Mouse (Mus musculus): ENCODE results near the gene Fsd1.
"Not testable (repeated sequence)": the region's sequence is repeated elsewhere in the genome, so short reads cannot be mapped to it uniquely, and the experiment has no call there.

The Fsd1 gene

DNA sequence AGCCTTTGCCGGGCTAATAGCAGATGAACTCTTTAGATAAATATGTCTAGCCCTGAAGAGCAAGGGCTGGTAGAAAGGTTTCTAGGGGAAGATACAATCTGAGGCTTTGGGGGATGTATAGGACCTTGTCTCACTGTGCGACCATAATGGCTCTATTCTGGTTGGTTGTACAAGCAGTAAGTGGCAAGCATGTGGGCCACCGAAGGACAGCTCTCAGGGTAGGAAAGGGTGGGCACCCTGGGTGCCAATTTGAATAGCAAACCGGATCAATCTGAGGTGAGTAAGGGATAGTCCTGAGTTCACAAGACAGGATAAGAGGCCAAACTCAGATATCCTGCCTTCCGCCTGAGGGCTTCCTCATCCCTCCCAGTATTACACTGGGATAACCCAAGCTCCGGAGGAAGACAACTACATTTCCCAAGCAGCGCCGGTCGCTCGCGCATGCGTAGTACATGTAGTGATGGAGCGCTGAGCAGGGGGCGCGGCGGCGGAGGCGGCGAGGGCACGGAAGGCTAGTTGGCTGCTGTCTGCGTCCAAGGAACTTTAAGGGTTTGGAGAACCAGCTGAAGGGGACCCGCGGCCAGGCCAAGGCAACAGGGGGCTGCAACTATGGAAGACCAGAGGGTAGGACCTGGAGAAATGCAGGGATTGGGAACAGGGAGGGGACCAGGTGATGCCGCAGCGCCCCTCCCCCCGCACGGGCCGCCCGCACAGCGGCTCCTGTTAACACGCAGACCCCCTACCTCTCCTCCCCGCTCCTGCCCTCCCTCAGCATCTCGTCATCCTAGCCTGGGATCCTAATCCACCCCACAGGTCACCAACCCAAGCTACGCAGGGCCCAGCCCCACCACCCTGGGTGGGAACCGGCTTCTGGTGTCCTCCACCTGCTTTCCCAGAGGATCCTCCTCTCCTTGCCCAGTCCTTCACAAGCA is at the start of gene Fsd1:
Gene Fsd1 (plus strand): TSS at position 480 of the 932 bp plus-strand sequence.
- peak; percentile 80 to 81 for DNase-seq (ENCODE audit: low spot score in 2 of 2)

DNA sequence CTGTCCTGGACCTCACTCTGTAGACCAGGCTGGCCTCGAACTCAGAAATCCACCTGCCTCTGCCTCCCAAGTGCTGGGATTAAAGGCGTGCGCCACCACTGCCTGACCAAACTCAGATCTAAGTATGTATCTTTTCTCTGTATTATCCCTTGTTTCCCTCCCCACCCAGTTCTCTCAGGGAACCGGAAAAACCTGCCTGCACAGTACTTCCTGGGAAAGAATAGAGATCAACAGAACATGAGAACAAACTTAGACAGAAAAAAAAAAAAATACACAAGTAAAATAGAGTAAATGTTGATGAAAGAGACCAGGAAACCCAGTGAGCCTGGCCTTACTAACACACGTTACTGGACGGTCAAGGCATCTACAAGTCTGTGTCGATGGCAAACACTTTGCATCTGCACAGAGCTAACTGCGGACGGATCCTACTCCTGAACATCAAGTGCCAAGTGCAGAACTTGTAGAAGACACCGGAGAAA is 41.9 kb upstream of the Fsd1 start:
- not testable (repeated sequence) for DNase-seq (ENCODE audit: low spot score in 2 of 2)

DNA sequence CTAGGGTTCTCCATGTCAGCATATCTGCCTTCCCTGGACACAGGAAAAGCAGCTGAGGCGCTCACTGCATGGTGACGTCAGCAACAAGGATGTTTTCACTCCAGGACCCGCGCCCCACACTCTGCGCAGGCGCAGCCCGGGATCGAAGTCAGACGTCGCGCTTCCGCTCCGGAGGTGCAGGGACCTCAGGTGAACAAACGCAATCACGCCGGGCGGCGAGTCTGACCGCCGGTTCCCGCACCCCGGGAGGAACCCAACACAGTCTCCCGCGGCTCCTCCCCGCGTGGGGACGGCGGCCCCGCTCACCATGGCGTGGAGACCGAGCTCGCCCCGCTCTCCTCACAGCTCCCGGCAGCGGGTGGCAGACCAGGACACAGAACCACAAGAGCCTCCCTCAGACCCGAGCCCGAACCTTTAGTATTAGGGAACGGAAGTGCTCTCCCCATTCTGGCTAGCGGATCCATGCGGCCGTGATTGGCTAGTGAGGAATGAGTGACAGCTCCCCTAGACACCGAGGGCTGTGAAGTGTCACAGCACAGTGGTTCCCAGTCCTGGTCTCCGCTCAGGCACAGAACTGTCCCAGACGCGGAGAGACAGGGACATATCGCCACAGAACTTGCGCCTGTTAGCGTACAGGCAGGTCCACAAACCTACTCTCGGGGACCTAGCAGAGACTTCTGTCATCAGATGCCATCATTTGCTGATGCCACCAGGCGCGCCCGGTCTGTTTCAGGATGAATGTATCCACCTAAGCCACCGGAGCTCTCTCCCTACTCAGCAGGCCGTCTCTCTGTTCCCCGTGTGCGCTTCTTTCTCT is 41.2 kb upstream of the Fsd1 start:
- peak; percentile 93 to 97 for DNase-seq (ENCODE audit: low spot score in 2 of 2)

DNA sequence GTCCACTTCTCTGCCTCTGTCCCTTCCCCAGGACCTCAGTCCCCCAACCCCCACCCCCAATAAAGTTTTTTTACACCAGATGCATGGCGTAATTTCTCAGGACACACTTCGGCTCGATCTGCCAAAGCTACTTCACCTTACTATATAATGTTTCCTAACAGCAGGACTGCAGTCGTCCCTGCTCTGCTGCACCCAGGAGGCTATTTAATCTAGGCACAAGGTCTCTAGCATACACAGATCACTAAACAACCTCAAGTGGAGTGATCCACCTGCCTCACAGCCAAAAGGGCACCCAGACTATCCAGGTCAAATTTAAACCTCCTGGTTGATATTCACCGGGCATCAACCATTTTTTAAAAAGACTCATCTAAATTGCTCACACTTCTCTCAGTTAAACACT is 40.6 kb upstream of the Fsd1 start:
- DNase-seq (ENCODE audit: low spot score in 2 of 2) = no peak

DNA sequence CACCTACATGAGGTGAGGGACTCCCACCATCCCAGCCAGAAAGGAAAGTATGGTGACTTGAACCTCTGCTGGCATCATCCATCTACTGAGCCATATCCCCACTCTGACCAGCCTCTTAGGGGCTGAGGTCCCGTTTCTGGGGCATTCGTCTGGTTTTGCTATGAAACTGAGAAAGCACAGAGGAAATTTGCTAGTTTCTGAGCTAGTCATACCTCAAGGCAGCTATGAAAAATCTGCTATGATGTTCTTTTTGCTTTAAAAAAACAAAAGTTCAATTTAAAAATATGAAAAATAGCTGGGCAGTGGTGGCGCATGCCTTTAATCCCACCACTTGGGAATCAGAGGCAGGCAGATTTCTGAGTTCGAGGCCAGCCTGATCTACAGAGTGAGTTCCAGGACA is 37.7 kb upstream of the Fsd1 start:
- DNase-seq (ENCODE audit: low spot score in 2 of 2) = no peak

DNA sequence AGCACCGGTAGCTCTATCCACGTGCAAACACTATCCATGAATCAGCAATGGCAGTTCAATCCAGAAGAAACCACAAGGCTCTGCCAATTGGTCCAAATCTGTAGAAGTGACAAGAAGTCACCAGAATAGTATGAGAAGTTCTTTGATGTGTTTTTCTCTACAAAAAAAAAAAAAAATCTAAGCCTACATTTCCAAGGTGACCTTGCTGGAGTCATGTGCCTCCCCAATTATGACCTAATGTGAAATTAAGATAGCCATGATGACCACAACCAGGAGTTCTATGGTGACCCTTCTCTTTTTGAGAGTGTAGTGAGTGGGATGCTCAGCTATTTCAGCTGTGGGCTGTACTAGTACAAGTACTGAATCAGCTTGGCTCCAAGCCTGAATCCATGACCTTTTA is 36.9 kb upstream of the Fsd1 start, which contains the start of gene Zfp119b:
Gene Zfp119b (minus strand): TSS at position 101 of the 400 bp plus-strand sequence.
- DNase-seq (ENCODE audit: low spot score in 2 of 2) = no peak

DNA sequence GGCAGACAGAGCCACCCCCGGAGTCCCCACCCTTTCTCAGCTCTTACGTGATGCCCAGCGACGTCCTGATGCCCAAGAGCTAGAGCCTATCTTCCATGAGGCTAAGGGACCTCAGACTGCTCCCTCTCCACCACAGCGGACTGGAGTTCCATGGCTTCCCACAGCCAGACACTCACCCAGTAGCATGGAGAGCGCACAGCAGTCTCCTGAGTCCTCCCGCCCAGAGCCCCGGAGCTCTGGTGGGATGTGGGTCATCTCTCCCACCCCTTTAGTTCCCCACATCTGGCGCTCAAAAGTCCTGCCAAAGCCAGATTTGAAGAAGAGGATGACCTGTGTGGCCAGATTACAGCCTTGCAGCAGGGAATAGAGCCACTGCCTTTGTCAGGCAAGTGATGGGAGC is 35.7 kb upstream of the Fsd1 start:
- no peak for DNase-seq (ENCODE audit: low spot score in 2 of 2)

DNA sequence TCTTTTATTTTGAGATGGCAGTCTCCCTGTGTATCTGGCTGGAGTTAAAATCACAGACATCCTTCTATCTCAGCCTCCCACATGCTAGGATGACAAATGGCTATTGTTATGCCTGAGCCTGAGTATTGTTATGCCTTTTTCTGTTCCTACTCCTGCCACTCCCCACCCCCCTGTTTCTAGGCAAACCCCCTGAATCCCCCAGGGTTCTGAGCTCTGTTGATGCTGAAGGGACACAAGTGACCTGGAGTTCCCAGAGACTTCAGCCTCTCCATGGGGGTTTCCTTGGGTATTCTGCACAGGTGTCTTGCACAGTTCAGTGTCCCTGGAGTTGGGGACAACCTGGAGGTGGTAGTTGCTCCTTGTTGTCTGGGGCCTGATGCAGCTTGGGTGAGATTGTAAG is 34.3 kb upstream of the Fsd1 start:
- no peak for DNase-seq (ENCODE audit: low spot score in 2 of 2)

DNA sequence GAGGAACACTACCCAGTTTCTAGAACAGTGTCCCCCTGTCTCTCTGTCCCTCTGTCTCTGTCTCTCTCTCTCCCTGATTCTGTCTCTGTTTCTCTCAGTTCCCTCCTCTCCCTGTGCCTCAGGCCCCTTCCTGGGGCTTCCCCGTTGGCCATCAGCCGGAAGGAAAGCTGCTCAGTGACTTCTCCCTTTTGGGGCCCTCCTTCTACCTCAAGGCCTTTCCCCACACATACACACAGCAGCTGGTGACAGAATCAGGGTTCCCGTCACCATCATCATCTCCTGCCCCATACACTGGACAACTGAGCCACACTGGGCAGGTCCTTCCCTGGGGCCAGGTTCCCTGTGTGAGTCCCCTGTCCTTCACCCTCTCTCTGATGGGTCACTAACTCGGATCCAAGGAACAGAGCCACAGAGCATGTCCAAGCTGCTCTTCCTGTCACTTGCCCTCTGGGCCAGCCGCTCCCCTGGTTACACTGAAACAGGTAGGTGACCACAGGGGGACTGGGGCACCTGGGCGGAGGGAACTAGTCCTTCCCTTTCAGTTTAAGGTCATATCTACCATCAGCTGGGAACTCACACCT is 33.8 kb upstream of the Fsd1 start, which contains the start of gene Ebi3:
Gene Ebi3 (plus strand): TSS at position 194 of the 581 bp plus-strand sequence.
- no peak for DNase-seq (ENCODE audit: low spot score in 2 of 2)

DNA sequence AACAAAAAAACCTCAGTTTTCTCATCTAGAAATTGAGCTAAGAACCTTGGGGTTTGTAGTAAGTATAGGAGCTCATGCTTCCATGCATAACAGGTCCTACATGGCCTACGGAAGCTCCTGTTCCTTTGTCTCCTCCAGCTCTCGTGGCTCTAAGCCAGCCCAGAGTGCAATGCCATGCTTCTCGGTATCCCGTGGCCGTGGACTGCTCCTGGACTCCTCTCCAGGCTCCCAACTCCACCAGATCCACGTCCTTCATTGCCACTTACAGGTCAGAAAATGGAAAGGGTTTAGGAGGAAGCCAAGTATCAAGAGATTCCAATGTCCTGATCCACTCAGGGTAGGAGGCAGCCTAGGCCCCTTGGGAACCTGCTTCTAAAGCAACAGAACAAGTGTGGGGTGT is 32.6 kb upstream of the Fsd1 start:
- no peak for DNase-seq (ENCODE audit: low spot score in 2 of 2)

DNA sequence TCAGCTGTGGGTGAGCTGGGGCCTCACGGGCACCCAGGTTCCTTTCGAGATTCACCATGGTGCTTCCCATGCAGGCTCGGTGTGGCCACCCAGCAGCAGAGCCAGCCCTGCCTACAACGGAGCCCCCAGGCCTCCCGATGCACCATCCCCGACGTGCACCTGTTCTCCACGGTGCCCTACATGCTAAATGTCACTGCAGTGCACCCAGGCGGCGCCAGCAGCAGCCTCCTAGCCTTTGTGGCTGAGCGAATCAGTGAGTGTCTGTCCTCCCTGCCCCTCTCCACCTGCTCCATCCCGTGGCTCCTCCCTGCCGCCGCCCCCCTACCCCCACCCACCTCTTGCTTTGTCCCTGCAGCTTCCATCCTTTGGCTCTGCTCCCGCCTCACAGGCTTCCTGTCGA is 32.1 kb upstream of the Fsd1 start:
- DNase-seq (ENCODE audit: low spot score in 2 of 2) = no peak

DNA sequence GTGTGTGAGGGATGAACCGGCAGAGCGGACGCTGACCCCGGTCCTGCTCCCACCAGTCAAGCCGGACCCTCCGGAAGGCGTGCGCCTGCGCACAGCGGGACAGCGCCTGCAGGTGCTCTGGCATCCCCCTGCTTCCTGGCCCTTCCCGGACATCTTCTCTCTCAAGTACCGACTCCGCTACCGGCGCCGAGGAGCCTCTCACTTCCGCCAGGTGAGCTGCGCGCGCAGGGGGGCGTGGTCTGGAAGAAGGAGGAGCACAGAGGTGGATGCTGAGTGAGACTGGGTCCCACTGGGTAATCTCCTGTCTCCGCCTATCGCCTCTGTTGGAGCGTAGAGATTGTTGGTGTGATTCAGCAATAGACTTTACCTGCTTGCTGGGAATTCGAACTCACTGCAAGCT is 30.2 kb upstream of the Fsd1 start:
- DNase-seq (ENCODE audit: low spot score in 2 of 2) = peak; percentile 78 to 79

DNA sequence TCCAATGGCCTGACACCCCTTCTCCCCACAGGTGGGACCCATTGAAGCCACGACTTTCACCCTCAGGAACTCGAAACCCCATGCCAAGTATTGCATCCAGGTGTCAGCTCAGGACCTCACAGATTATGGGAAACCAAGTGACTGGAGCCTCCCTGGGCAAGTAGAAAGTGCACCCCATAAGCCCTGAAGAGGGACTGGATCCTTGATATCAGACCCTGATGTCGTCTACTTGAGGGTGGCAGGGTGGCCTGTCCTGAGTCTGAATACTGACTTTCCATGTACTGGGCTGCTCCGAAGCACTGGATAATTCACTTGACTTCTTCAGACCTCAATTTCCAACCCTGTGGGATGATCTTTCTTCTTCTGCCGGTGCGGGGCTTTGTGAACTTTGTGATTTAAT is 29.7 kb upstream of the Fsd1 start:
- no peak for DNase-seq (ENCODE audit: low spot score in 2 of 2)

DNA sequence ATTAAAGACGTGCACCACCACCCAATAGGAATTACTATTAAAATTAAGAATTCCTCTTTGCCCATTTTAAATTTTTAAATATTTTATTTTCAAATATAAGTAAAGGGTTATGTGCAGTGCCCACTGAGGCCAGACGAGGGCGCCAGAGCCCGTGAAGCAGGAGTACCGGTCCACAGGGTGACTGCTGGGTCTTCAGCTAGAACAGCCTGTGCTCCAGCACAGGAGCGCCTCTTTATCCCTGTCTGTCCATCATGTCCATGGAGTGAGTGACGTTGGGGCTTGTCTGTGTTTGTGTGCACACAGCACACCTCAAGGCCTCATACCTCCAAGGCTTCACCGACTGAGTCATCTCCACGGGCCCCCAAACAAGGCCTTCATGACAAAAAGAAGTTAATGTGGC is 29.1 kb upstream of the Fsd1 start:
- no peak for DNase-seq (ENCODE audit: low spot score in 2 of 2)

DNA sequence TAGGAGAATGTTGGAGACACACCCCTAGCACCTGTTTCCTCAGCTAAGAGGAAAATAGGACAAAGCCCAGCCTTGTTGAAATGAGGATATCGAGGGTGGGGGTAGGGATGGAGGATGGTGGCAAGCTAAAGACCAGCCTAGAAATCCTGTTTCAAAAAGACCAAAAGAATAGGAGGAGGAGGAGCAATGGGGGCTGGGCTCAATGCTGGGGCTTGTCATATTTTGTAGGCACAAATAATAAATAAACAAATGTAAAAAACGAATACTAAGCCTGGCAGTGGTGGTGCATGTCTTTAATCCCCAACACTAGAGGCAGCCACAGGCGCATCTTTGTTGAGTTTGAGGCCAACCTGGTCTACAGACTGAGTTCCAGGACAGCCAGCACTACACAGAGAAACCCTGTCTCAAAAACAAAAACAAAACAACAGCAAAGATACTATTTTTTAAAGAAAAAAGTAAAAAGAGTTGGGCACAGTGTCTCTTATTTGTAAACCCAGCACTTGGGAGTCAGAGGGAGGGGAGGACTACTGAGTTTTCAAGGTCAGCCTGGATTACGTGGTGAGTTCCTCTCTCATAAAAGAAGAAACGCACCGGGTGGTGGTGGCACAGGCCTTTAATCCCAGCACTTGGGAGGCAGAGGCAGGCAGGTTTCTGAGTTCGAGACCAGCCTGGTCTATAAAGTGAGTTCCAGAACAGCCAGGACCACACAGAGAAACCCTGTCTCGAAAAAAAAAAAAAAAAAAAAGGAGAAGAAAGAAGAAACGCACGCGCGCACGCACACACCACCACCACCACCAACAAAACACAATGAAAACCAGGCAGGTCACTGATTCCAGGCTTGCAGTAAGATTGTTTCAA is 28.4 kb upstream of the Fsd1 start:
- DNase-seq (ENCODE audit: low spot score in 2 of 2) = no peak

DNA sequence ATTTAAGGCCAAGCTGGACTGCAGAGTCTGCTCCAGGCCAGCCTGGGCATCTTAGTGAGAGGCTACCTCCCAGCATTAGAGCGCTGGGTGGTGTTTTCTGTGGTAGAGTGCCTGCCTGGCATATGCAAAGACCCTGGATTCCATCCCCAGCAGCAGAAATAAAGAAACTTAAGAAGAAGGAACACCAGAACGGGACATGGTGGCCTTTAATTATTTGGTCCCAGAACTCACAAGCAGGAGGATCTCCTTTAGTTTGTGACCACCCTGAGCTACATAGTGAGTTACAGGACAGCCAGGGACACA is 27.8 kb upstream of the Fsd1 start:
- no peak for DNase-seq (ENCODE audit: low spot score in 2 of 2)

DNA sequence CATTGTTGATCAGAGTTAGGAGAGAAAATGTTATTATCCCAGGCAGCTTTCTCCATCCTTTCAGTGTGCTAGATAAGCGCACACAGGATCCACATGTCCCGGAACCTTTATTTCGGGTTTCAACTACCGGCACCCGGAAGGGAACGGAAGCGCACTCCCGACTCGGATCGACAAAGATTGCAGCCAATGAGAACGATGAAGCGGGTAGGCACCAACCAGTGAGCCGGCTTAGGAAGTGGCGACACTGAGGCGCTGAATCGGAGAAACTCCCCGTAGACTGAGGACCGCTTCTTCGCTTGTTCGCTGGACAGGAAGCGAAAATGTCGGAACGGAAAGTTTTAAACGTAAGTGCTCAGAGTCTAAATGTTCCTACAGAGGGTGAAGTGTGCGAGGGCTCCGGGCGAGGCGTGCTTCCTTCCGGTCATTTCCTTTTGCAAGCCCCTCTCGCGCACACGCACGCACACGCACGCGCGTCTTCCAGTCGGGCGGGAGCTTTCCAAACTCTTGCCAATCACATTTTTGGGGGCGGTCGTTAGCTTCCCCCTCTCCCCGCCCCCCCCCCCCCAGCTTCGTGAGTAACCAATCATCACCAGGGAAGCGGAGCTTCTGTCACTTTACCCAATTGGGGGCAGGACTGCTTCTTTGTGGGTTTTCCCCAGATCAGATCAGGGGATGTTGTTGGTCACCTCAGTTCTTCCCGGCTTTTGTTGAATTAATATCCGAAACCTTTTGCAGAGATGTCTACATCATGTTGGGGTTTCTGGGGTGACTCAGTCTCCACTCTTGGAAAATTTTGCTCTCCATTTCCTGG is 27.2 kb upstream of the Fsd1 start, which contains the start of gene Yju2:
Gene Yju2 (plus strand): TSS at position 182 of the 811 bp plus-strand sequence.
- peak; percentile 91 to 94 for DNase-seq (ENCODE audit: low spot score in 2 of 2)

DNA sequence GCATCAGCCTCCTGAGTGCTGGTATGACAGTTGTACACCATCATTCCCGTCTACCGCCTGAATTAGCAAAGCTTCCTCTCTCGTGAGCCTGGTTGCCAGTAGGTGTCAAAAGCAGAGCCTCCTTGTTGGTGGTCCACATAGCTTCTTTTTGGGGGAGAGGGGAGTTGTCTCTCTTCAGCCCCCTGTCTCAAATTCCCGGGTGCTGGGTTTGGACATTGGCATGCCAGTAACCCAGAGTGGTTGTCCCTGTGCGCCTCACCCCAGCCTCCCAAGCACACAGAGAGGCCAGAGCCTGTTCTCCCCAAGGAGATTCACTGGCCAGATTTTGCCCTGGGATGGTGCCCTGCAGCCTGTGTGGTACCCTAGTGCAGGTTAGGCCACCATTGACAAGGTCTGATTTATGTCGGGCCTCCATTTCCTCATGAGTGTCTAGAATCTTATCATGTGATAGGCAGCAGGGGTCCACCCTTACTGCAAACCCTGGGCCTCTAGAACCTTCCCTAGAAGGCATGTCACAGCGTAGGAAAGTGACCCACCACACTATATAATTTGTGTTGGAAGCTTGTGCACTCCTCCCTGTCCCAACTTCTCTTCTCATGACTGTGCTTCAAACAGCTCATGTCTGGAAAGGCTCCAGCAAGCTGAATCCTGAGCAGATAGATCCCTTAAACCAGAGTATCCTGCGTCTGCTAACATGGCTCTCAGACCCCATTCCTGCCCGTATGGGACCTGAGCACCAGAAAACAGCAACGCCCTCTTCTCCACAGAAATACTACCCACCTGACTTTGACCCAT is 26.2 kb upstream of the Fsd1 start:
- no peak for DNase-seq (ENCODE audit: low spot score in 2 of 2)

DNA sequence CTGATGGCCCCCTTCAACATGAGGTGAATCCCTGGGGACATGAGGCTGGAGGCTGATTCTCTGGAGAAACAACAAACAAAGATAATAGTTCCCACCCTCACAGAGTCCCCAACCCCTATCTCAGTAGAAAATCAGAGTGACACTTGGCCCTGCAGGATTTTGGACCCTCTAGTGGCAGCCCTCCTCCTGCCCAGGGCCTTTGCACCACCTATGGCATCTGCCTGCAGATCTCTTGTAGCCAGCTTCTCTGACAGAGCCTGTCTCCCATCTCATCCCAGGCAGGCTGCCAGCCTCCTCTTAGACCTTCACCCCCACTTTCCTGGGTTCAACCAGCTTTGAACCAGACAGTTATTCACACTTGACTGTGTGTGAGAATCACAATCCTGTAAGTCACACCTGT is 25.5 kb upstream of the Fsd1 start:
- DNase-seq (ENCODE audit: low spot score in 2 of 2) = no peak

DNA sequence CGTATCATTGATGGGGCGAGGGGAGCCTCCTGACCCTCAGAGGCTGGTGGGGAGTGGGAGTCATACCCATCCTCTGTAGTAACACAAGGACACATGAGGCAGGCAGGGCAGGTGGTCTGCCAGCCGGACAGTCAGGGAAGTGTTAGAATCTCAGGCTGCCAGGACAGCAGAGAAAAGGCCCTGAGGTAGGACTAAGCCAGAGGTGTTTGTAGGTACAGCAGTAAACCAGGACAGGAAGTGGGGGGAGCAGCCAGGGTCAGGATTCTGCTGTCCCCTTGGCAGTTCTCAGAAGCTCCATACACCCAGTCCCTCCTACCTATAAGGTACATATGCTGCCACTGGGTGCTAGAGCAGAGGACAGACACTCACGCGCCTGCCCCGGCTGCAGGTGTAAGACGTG is 24.7 kb upstream of the Fsd1 start:
- DNase-seq (ENCODE audit: low spot score in 2 of 2) = no peak
